Mouse (Mus musculus) liver (tissue): ENCODE measurements around the gene Mtmr12.

Experiments
- DNase-seq: peaks from one replicate; pipeline ENCODE4 v3.0.0-alpha.2; 2020; ENCODE audit warnings: mixed read lengths

Gene Mtmr12

GRCm38 (mm10) chr15:12236961-12237360, 32.1 kb downstream of the Mtmr12 start:
- no peak for DNase-seq

- DNase-seq, result no peak
Measured at GRCm38 (mm10) chr15:12237539-12237938, 32.7 kb downstream of the Mtmr12 start.

- DNase-seq, result no peak
Measured at GRCm38 (mm10) chr15:12238337-12238736, 33.5 kb downstream of the Mtmr12 start.

- no peak for DNase-seq
Measured at GRCm38 (mm10) chr15:12240705-12241328, 36.0 kb downstream of the Mtmr12 start.

GRCm38 (mm10) chr15:12243792-12244191, 39.0 kb downstream of the Mtmr12 start:
- DNase-seq, result no peak

- peak; percentile 55 for DNase-seq
Measured at GRCm38 (mm10) chr15:12245580-12246359, 40.9 kb downstream of the Mtmr12 start.

GRCm38 (mm10) chr15:12246360-12247158, 41.7 kb downstream of the Mtmr12 start:
- DNase-seq, result peak; percentile 65

- DNase-seq, result no peak
Measured at GRCm38 (mm10) chr15:12247159-12247603, 42.4 kb downstream of the Mtmr12 start.

GRCm38 (mm10) chr15:12248279-12248678, 43.5 kb downstream of the Mtmr12 start:
- DNase-seq, result peak; percentile 61

GRCm38 (mm10) chr15:12250350-12250749, 45.5 kb downstream of the Mtmr12 start:
- no peak for DNase-seq

- DNase-seq, result no peak
Measured at GRCm38 (mm10) chr15:12251416-12252140, 46.8 kb downstream of the Mtmr12 start.

GRCm38 (mm10) chr15:12252141-12252489, 47.3 kb downstream of the Mtmr12 start:
- no peak for DNase-seq

- DNase-seq, result no peak
Measured at GRCm38 (mm10) chr15:12257730-12258494, 53.1 kb downstream of the Mtmr12 start.

- no peak for DNase-seq
Measured at GRCm38 (mm10) chr15:12263056-12263455, 58.2 kb downstream of the Mtmr12 start.

GRCm38 (mm10) chr15:12266460-12266859, 61.6 kb downstream of the Mtmr12 start:
- DNase-seq, result no peak

GRCm38 (mm10) chr15:12268021-12268420, 63.2 kb downstream of the Mtmr12 start:
- peak; percentile 79 for DNase-seq

- DNase-seq, result peak; percentile 61
Measured at GRCm38 (mm10) chr15:12271340-12271739, 66.5 kb downstream of the Mtmr12 start.

GRCm38 (mm10) chr15:12273325-12274052, 68.7 kb downstream of the Mtmr12 start:
- DNase-seq, result no peak

- DNase-seq, result no peak
Measured at GRCm38 (mm10) chr15:12274053-12274769, 69.4 kb downstream of the Mtmr12 start.

GRCm38 (mm10) chr15:12275091-12275623, 70.3 kb downstream of the Mtmr12 start:
- DNase-seq, result no peak
